Mouse (Mus musculus) limb, embryonic 13.5 days (tissue): ENCODE results near the gene Specc1l. TPM values are rescaled to one million over a fixed set of nuclear protein-coding genes. Genes with fewer than 3 reads are reported as not detected.
"Not testable (repeated sequence)": the region's sequence is repeated elsewhere in the genome, so short reads cannot be mapped to it uniquely, and the experiment has no call there.

ENCODE experiments used
- ATAC-seq: fragments of 200-750 bp; cut with Nextera tagmentation; 2 replicates; pipeline ENCODE4 v1.8.0; 2017; ENCODE audit warnings: low read depth, moderate number of reproducible peaks, moderate TSS enrichment; ENCODE audit not compliant: low FRiP score
- H3K27ac ChIP-seq: fragments of 300-500 bp; sonication (generic); 2 replicates; pipeline ENCODE4 v1.5.1; 2015; ENCODE audit warnings: inconsistent platforms, mild to moderate bottlenecking, moderate library complexity
- H3K27me3 ChIP-seq: fragments of 300-500 bp; sonication (generic); 2 replicates; pipeline ENCODE4 v1.6.1; 2015; ENCODE audit warnings: mild to moderate bottlenecking, inconsistent platforms
- H3K36me3 ChIP-seq: fragments of 300-500 bp; sonication (generic); 2 replicates; pipeline ENCODE4 v1.6.1; 2015; ENCODE audit warnings: inconsistent platforms, mild to moderate bottlenecking, moderate library complexity
- H3K4me1 ChIP-seq: fragments of 300-500 bp; sonication (generic); 2 replicates; pipeline ENCODE4 v1.6.1; 2015; ENCODE audit warnings: inconsistent platforms
- H3K4me2 ChIP-seq: fragments of 300-500 bp; sonication (generic); replicated peaks from 2 replicates; pipeline ENCODE4 v1.6.1; 2015; ENCODE audit warnings: inconsistent platforms, mild to moderate bottlenecking, moderate library complexity
- H3K4me3 ChIP-seq: fragments of 300-500 bp; sonication (generic); 2 replicates; pipeline ENCODE4 v1.5.1; 2015; ENCODE audit warnings: moderate library complexity, mild to moderate bottlenecking, inconsistent platforms
- H3K9ac ChIP-seq: fragments of 300-500 bp; sonication (generic); 2 replicates; pipeline ENCODE4 v1.6.1; 2015; ENCODE audit warnings: mild to moderate bottlenecking, inconsistent platforms
- H3K9me3 ChIP-seq: fragments of 300-500 bp; sonication (generic); 2 replicates; pipeline ENCODE4 v1.6.1; 2016; ENCODE audit warnings: inconsistent platforms
- WGBS: fragments of 180-500 bp; shearing (Covaris S2); methylation state at CpG from one replicate; pipeline ENCODE4 v1.1.7; 2015; 5-methylcytosine and 5-hydroxymethylcytosine counted together
- polyA plus RNA-seq: library from polyadenylated mRNA; unstranded; fragments of >200 nt; fragmentation: Nextera tagmentation; extraction: Ambion mirVana; gene quantifications from 2 replicates; pipeline ENCODE4 v1.2.1, GENCODE M21; 2015

Specc1l gene
- polyA plus RNA-seq, 1 experiment from 2014 or later, result 39.4 TPM

- not testable (repeated sequence) for ATAC-seq, H3K27ac ChIP-seq, H3K9me3 ChIP-seq, H3K4me3 ChIP-seq, H3K27me3 ChIP-seq, H3K4me1 ChIP-seq, H3K36me3 ChIP-seq, H3K9ac ChIP-seq, H3K4me2 ChIP-seq
- WGBS, result 41% methylated on average over 1 of the region's 1 CpGs
These were observed 132.7 kb downstream of the Specc1l start for GRCm38 (mm10) chr10:75344563-75344962.

GRCm38 (mm10) chr10:75345265-75345664 is 133.4 kb downstream of the Specc1l start:
- H3K9me3 ChIP-seq, result peaks cover 5% of the 10 kb centered on the region; the same call in 1 of the 2 replicates
- ATAC-seq, result no peak
- 77% methylated on average over 2 of the region's 2 CpGs for WGBS
- no peaks in the 10 kb centered on the region for H3K4me1 ChIP-seq
- H3K4me2 ChIP-seq, result no peak overlapping the region
- H3K9ac ChIP-seq, result no peak overlapping the region
- H3K4me3 ChIP-seq, result no peak overlapping the region
- H3K27ac ChIP-seq, result no peak overlapping the region
- H3K27me3 ChIP-seq, result no peaks in the 10 kb centered on the region
- H3K36me3 ChIP-seq, result no peaks in the 10 kb centered on the region

GRCm38 (mm10) chr10:75350564-75350963 is 138.7 kb downstream of the Specc1l start:
- Histone ChIP-seq H3K4me2 (no peak overlapping the region), H3K9ac (no peak overlapping the region), H3K4me1 (no peaks in the 10 kb centered on the region; the same call in 1 of the 2 replicates), H3K4me3 (no peak overlapping the region), H3K36me3 (no peaks in the 10 kb centered on the region), H3K27ac (no peak overlapping the region), H3K27me3 (no peaks in the 10 kb centered on the region), H3K9me3 (peaks cover 5% of the 10 kb centered on the region; the same call in 1 of the 2 replicates)
- 81% methylated on average over 5 of the region's 5 CpGs for WGBS
- ATAC-seq, result no peak

GRCm38 (mm10) chr10:75352541-75352940 is 140.7 kb downstream of the Specc1l start:
- Histone ChIP-seq H3K9me3 (no peaks in the 10 kb centered on the region), H3K9ac (no peak overlapping the region), H3K27ac (no peak overlapping the region), H3K4me3 (no peak overlapping the region), H3K27me3 (no peaks in the 10 kb centered on the region), H3K36me3 (no peaks in the 10 kb centered on the region), H3K4me1 (no peaks in the 10 kb centered on the region; the same call in 1 of the 2 replicates), H3K4me2 (no peak overlapping the region)
- ATAC-seq, result no peak
- 92% methylated on average over 12 of the region's 12 CpGs for WGBS

GRCm38 (mm10) chr10:75353838-75354241 is 142.0 kb downstream of the Specc1l start:
- not testable (repeated sequence) for H3K27me3 ChIP-seq, H3K36me3 ChIP-seq, H3K4me3 ChIP-seq, ATAC-seq, H3K27ac ChIP-seq, H3K9ac ChIP-seq, H3K4me1 ChIP-seq, H3K9me3 ChIP-seq, H3K4me2 ChIP-seq
- 73% methylated on average over 9 of the region's 9 CpGs for WGBS

GRCm38 (mm10) chr10:75355341-75355740 is 143.5 kb downstream of the Specc1l start:
- no peaks in the 10 kb centered on the region for H3K27me3 ChIP-seq
- no peak for ATAC-seq
- 55% methylated on average over 4 of the region's 4 CpGs for WGBS

More at GRCm38 (mm10) chr10:75355341-75355740, 143.5 kb downstream of the Specc1l start:
- Histone ChIP-seq H3K4me1 (no peaks in the 10 kb centered on the region; the same call in 1 of the 2 replicates), H3K4me2 (no peak overlapping the region), H3K4me3 (no peak overlapping the region), H3K27ac (no peak overlapping the region), H3K9ac (no peak overlapping the region), H3K36me3 (no peaks in the 10 kb centered on the region), H3K9me3 (no peaks in the 10 kb centered on the region)

Other genes with a start within 250 kb of the Specc1l start
- 2.4 and 3.8 TPM in 2 replicates for gene Gnaz, start 244.9 kb upstream of the Specc1l start, polyA plus RNA-seq
- gene Rsph14, start 179.5 kb upstream of the Specc1l start, polyA plus RNA-seq, result not detected in 2 replicates
- 11.2 and 11.6 TPM in 2 replicates for gene Rab36, start 175.0 kb upstream of the Specc1l start, polyA plus RNA-seq
- gene Bcr, start 151.5 kb upstream of the Specc1l start, polyA plus RNA-seq, result 7.7 and 9.1 TPM in 2 replicates
- 2.2 and 2.6 TPM in 2 replicates for gene Adora2a, start 104.8 kb downstream of the Specc1l start, polyA plus RNA-seq
- gene Upb1, start 189.0 kb downstream of the Specc1l start, polyA plus RNA-seq, result 0.57 and 0.67 TPM in 2 replicates